Mouse (Mus musculus): ENCODE data around the gene 2210016F16Rik. TPM values are rescaled to one million over a fixed set of nuclear protein-coding genes. Genes with fewer than 3 reads are reported as not detected.

Gene 2210016F16Rik
- polyA plus RNA-seq, 2 experiments = 15.7 to 30.1 TPM

- Histone ChIP-seq H3K36me3 (ENCODE audit: control insufficient read depth, insufficient read depth, low read length) (peaks cover 42% of the 10 kb centered on the region), H3K9me3 (ENCODE audit: control insufficient read depth, low read length) (no peaks in the 10 kb centered on the region), H3K9ac (ENCODE audit: low read depth, low read length, severe bottlenecking) (no peak overlapping the region), H3K4me1 (ENCODE audit: control insufficient read depth, insufficient read depth, low read length) (no peaks in the 10 kb centered on the region), H3K27ac (replicated peaks; ENCODE audit: low read depth, low read length) (no peak overlapping the region), H3K27me3 (ENCODE audit: control insufficient read depth, insufficient read depth, low read length) (no peaks in the 10 kb centered on the region), H3K4me3 (replicated peaks; ENCODE audit: low read length) (no peak overlapping the region), H3K4me2 (replicated peaks; ENCODE audit: low read depth, low read length, severe bottlenecking) (no peak overlapping the region)
- TF ChIP-seq POLR2A (IDR thresholded peaks at IDR 0.05; ENCODE audit: borderline replicate concordance, extremely low read depth, insufficient read depth, insufficient read length) = no peak
- DNase-seq (ENCODE audit: low spot score) = no peak
- ATAC-seq (ENCODE audit: low FRiP score, low read depth) = no peak
- WGBS = 82% methylated on average over 2 of the region's 2 CpGs
Observed at GRCm38 (mm10) chr13:58389324-58389951, 4.4 kb upstream of the 2210016F16Rik start.

GRCm38 (mm10) chr13:58388379-58388778 lies 3.4 kb upstream of the 2210016F16Rik start:
- Histone ChIP-seq H3K9me3 (ENCODE audit: control insufficient read depth, low read length) (no peaks in the 10 kb centered on the region), H3K4me3 (replicated peaks; ENCODE audit: low read length) (no peak overlapping the region), H3K4me1 (ENCODE audit: control insufficient read depth, insufficient read depth, low read length) (peaks cover 5% of the 10 kb centered on the region), H3K36me3 (ENCODE audit: control insufficient read depth, insufficient read depth, low read length) (peaks cover 32% of the 10 kb centered on the region), H3K27ac (replicated peaks; ENCODE audit: low read depth, low read length) (no peak overlapping the region), H3K4me2 (replicated peaks; ENCODE audit: low read depth, low read length, severe bottlenecking) (no peak overlapping the region), H3K27me3 (ENCODE audit: control insufficient read depth, insufficient read depth, low read length) (no peaks in the 10 kb centered on the region), H3K9ac (ENCODE audit: low read depth, low read length, severe bottlenecking) (no peak overlapping the region)
- ATAC-seq (ENCODE audit: low FRiP score, low read depth) (no peak), DNase-seq (ENCODE audit: low spot score) (no peak)
- WGBS = 51% methylated on average over 3 of the region's 3 CpGs
- no peak for TF ChIP-seq POLR2A (IDR thresholded peaks at IDR 0.05; ENCODE audit: borderline replicate concordance, extremely low read depth, insufficient read depth, insufficient read length)

GRCm38 (mm10) chr13:58387948-58388347 lies 2.9 kb upstream of the 2210016F16Rik start:
- ATAC-seq (ENCODE audit: low FRiP score, low read depth) = peak; percentile 60; the same call in 1 of the 2 replicates
- TF ChIP-seq POLR2A (IDR thresholded peaks at IDR 0.05; ENCODE audit: borderline replicate concordance, extremely low read depth, insufficient read depth, insufficient read length) = no peak
- Histone ChIP-seq H3K9me3 (ENCODE audit: control insufficient read depth, low read length) (no peaks in the 10 kb centered on the region), H3K4me3 (replicated peaks; ENCODE audit: low read length) (no peak overlapping the region), H3K27me3 (ENCODE audit: control insufficient read depth, insufficient read depth, low read length) (no peaks in the 10 kb centered on the region), H3K4me2 (replicated peaks; ENCODE audit: low read depth, low read length, severe bottlenecking) (no peak overlapping the region), H3K36me3 (ENCODE audit: control insufficient read depth, insufficient read depth, low read length) (peaks cover 29% of the 10 kb centered on the region), H3K4me1 (ENCODE audit: control insufficient read depth, insufficient read depth, low read length) (peaks cover 5% of the 10 kb centered on the region), H3K9ac (ENCODE audit: low read depth, low read length, severe bottlenecking) (no peak overlapping the region), H3K27ac (replicated peaks; ENCODE audit: low read depth, low read length) (no peak overlapping the region)
- peak; percentile 79 for DNase-seq (ENCODE audit: low spot score)
- WGBS = 14% methylated on average over 7 of the region's 7 CpGs

- Histone ChIP-seq H3K9ac (ENCODE audit: low read depth, low read length, severe bottlenecking) (peak overlapping the region; percentile 86), H3K27ac (replicated peaks; ENCODE audit: low read depth, low read length) (no peak overlapping the region; the same call in 1 of the 2 replicates), H3K4me1 (ENCODE audit: control insufficient read depth, insufficient read depth, low read length) (peaks cover 5% of the 10 kb centered on the region), H3K4me2 (replicated peaks; ENCODE audit: low read depth, low read length, severe bottlenecking) (peak overlapping the region; percentile 88), H3K27me3 (ENCODE audit: control insufficient read depth, insufficient read depth, low read length) (no peaks in the 10 kb centered on the region), H3K36me3 (ENCODE audit: control insufficient read depth, insufficient read depth, low read length) (peaks cover 29% of the 10 kb centered on the region), H3K9me3 (ENCODE audit: control insufficient read depth, low read length) (peaks cover 10% of the 10 kb centered on the region), H3K4me3 (replicated peaks; ENCODE audit: low read length) (peak overlapping the region; percentile 74)
- TF ChIP-seq POLR2A (IDR thresholded peaks at IDR 0.05; ENCODE audit: borderline replicate concordance, extremely low read depth, insufficient read depth, insufficient read length) = no peak
- no peak for ATAC-seq (ENCODE audit: low FRiP score, low read depth)
- 82% methylated on average over 7 of the region's 7 CpGs for WGBS
- no peak for DNase-seq (ENCODE audit: low spot score)
Observed at GRCm38 (mm10) chr13:58385547-58385920, 509 bp upstream of the 2210016F16Rik start.

GRCm38 (mm10) chr13:58384371-58384770 lies 654 bp downstream of the 2210016F16Rik start:
- no peak overlapping the region for H3K27ac ChIP-seq (replicated peaks; ENCODE audit: low read depth, low read length)
- no peak for ATAC-seq (ENCODE audit: low FRiP score, low read depth)

More at GRCm38 (mm10) chr13:58384371-58384770, 654 bp downstream of the 2210016F16Rik start:
- Histone ChIP-seq H3K4me1 (ENCODE audit: control insufficient read depth, insufficient read depth, low read length) (peaks cover 5% of the 10 kb centered on the region), H3K27me3 (ENCODE audit: control insufficient read depth, insufficient read depth, low read length) (no peaks in the 10 kb centered on the region), H3K36me3 (ENCODE audit: control insufficient read depth, insufficient read depth, low read length) (peaks cover 26% of the 10 kb centered on the region), H3K9me3 (ENCODE audit: control insufficient read depth, low read length) (peaks cover 15% of the 10 kb centered on the region), H3K4me3 (replicated peaks; ENCODE audit: low read length) (peak overlapping the region; percentile 74), H3K4me2 (replicated peaks; ENCODE audit: low read depth, low read length, severe bottlenecking) (peak overlapping the region; percentile 88), H3K9ac (ENCODE audit: low read depth, low read length, severe bottlenecking) (peak overlapping the region; percentile 86)
- WGBS = 42% methylated on average over 11 of the region's 11 CpGs
- no peak for DNase-seq (ENCODE audit: low spot score)
- no peak for TF ChIP-seq POLR2A (IDR thresholded peaks at IDR 0.05; ENCODE audit: borderline replicate concordance, extremely low read depth, insufficient read depth, insufficient read length)

Measured in limb, embryonic 14.5 days (tissue).